Mouse (Mus musculus) midbrain, embryonic 16.5 days (tissue): Measurements from ENCODE around the gene Tram1l1. TPM values are rescaled to one million over a fixed set of nuclear protein-coding genes. Genes with fewer than 3 reads are reported as not detected.
A peak's percentile ranks its signal among the peaks of the same experiment; 100 is the strongest.
"Not testable (repeated sequence)": the region's sequence is repeated elsewhere in the genome, so short reads cannot be mapped to it uniquely, and the experiment has no call there.

Source experiments
- ATAC-seq: fragments of 200-750 bp; cut with Nextera tagmentation; 2 replicates; pipeline ENCODE4 v1.8.0; 2017; ENCODE audit warnings: moderate TSS enrichment
- H3K27ac ChIP-seq: fragments of 300-500 bp; sonication (generic); 2 replicates; pipeline ENCODE4 v1.5.1; 2014; ENCODE audit warnings: mild to moderate bottlenecking, low read length, mixed read lengths
- H3K27me3 ChIP-seq: fragments of 300-500 bp; sonication (generic); 2 replicates; pipeline ENCODE4 v1.6.1; 2014; ENCODE audit warnings: low read depth, low read length, mixed read lengths; ENCODE audit not compliant: control insufficient read depth, insufficient read depth
- H3K36me3 ChIP-seq: fragments of 300-500 bp; sonication (generic); 2 replicates; pipeline ENCODE4 v1.6.1; 2014; ENCODE audit warnings: mild to moderate bottlenecking, low read length, moderate library complexity, mixed read lengths; ENCODE audit not compliant: control insufficient read depth, insufficient read depth
- H3K4me1 ChIP-seq: fragments of 300-500 bp; sonication (generic); 2 replicates; pipeline ENCODE4 v1.6.1; 2014; ENCODE audit warnings: mild to moderate bottlenecking, low read length, mixed read lengths; ENCODE audit not compliant: control insufficient read depth, insufficient read depth
- H3K4me2 ChIP-seq: fragments of 300-500 bp; sonication (generic); 2 replicates; pipeline ENCODE4 v1.6.1; 2014; ENCODE audit warnings: mild to moderate bottlenecking, low read length, mixed read lengths
- H3K4me3 ChIP-seq: fragments of 300-500 bp; sonication (generic); 2 replicates; pipeline ENCODE4 v1.5.1; 2014; ENCODE audit warnings: low read depth, mild to moderate bottlenecking, low read length, moderate library complexity, mixed read lengths
- H3K9ac ChIP-seq: fragments of 300-500 bp; sonication (generic); 2 replicates; pipeline ENCODE4 v1.6.1; 2014; ENCODE audit warnings: low read depth, low read length, mixed read lengths
- H3K9me3 ChIP-seq: fragments of 300-500 bp; sonication (generic); replicated peaks from 2 replicates; pipeline ENCODE4 v1.6.1; 2014; ENCODE audit warnings: mild to moderate bottlenecking, low read length, mixed read lengths; ENCODE audit not compliant: control insufficient read depth, poor library complexity, severe bottlenecking
- WGBS: fragments of 180-500 bp; shearing (Covaris S2); extraction: QIAGEN DNeasy Blood & Tissue Kit; methylation state at CpG from one replicate; pipeline ENCODE4 v1.1.7; 2014; 5-methylcytosine and 5-hydroxymethylcytosine counted together
- polyA plus RNA-seq: library from polyadenylated mRNA; unstranded; fragments of >200 nt; fragmentation: Nextera tagmentation; extraction: Ambion mirVana; gene quantifications from 2 replicates; pipeline ENCODE4 v1.2.1, GENCODE M21; 2015

Tram1l1 gene
- polyA plus RNA-seq: 56.9 and 59.2 TPM in 2 replicates

GRCm38 (mm10) chr3:124320821-124321576 lies at the start of gene Tram1l1:
Tram1l1 (plus strand) TSS chr3:124320855.
- H3K27ac ChIP-seq: peak within 1 kb of the TSS; percentile 95
- peak within 1 kb of the TSS; percentile 64 for H3K4me3 ChIP-seq
- no peaks in the 10 kb centered on the region for H3K27me3 ChIP-seq
- under 1% methylated on average over 53 of the region's 53 CpGs for WGBS
- peak within 1 kb of the TSS; percentile 84 for H3K4me2 ChIP-seq
- no peaks in the 10 kb centered on the region for H3K9me3 ChIP-seq
- H3K4me1 ChIP-seq: peaks cover 17% of the 10 kb centered on the region
- 0 out of 2 replicates have a peak, but pooled peaks cover 2% of the 10 kb centered on the region for H3K36me3 ChIP-seq
- peak within 1 kb of the TSS; percentile 84 for H3K9ac ChIP-seq
- peak; percentile 98 for ATAC-seq

- WGBS: 27% methylated on average over 4 of the region's 4 CpGs
- ATAC-seq: no peak
- no peaks in the 10 kb centered on the region for H3K36me3 ChIP-seq
- no peak overlapping the region for H3K4me2 ChIP-seq
- H3K9me3 ChIP-seq: no peaks in the 10 kb centered on the region
- no peaks in the 10 kb centered on the region for H3K27me3 ChIP-seq
- no peak overlapping the region for H3K4me3 ChIP-seq
- H3K27ac ChIP-seq: no peak overlapping the region
- peaks cover 2% of the 10 kb centered on the region; the same call in 1 of the 2 replicates for H3K4me1 ChIP-seq
- H3K9ac ChIP-seq: no peak overlapping the region
Observed at GRCm38 (mm10) chr3:124271229-124271628, 49.4 kb upstream of the Tram1l1 start.

GRCm38 (mm10) chr3:124271668-124272067 lies 49.0 kb upstream of the Tram1l1 start:
- H3K4me2 ChIP-seq: no peak overlapping the region
- H3K36me3 ChIP-seq: no peaks in the 10 kb centered on the region
- H3K27me3 ChIP-seq: no peaks in the 10 kb centered on the region
- H3K9ac ChIP-seq: no peak overlapping the region
- no peak for ATAC-seq
- no peak overlapping the region for H3K4me3 ChIP-seq
- peaks cover 2% of the 10 kb centered on the region; the same call in 1 of the 2 replicates for H3K4me1 ChIP-seq
- no peaks in the 10 kb centered on the region for H3K9me3 ChIP-seq
- 39% methylated on average over 3 of the region's 3 CpGs for whole genome bisulfite sequencing
- no peak overlapping the region for H3K27ac ChIP-seq

GRCm38 (mm10) chr3:124272465-124273089 lies 48.1 kb upstream of the Tram1l1 start:
- Histone ChIP-seq H3K9me3 (no peaks in the 10 kb centered on the region), H3K27ac (no peak overlapping the region), H3K4me3 (no peak overlapping the region), H3K27me3 (no peaks in the 10 kb centered on the region), H3K4me2 (no peak overlapping the region), H3K9ac (no peak overlapping the region), H3K4me1 (peaks cover 2% of the 10 kb centered on the region; the same call in 1 of the 2 replicates), H3K36me3 (no peaks in the 10 kb centered on the region)
- 19% methylated on average over 2 of the region's 2 CpGs for WGBS
- ATAC-seq: peak; percentile 72

- H3K27ac ChIP-seq, H3K4me1 ChIP-seq, H3K9ac ChIP-seq, H3K9me3 ChIP-seq, H3K36me3 ChIP-seq, H3K27me3 ChIP-seq: not testable (repeated sequence)
- ATAC-seq: peak; percentile 55; the same call in 1 of the 2 replicates
- Histone ChIP-seq H3K4me2 (peak overlapping the region; percentile 41; the same call in 1 of the 2 replicates), H3K4me3 (peak overlapping the region; percentile 13; the same call in 1 of the 2 replicates)
- 4% methylated on average over 13 of the region's 13 CpGs for WGBS
Observed at GRCm38 (mm10) chr3:124274928-124275609, 45.6 kb upstream of the Tram1l1 start.

- WGBS: 48% methylated on average over 7 of the region's 7 CpGs
- not testable (repeated sequence) for H3K4me1 ChIP-seq, H3K9me3 ChIP-seq, H3K36me3 ChIP-seq, H3K27ac ChIP-seq, H3K4me3 ChIP-seq, H3K27me3 ChIP-seq, ATAC-seq, H3K4me2 ChIP-seq, H3K9ac ChIP-seq
Observed at GRCm38 (mm10) chr3:124288936-124289335, 31.7 kb upstream of the Tram1l1 start.

GRCm38 (mm10) chr3:124319254-124319653 lies 1.4 kb upstream of the Tram1l1 start:
- Histone ChIP-seq H3K4me2 (no peak overlapping the region), H3K9ac (no peak overlapping the region), H3K4me1 (peaks cover 17% of the 10 kb centered on the region), H3K4me3 (no peak overlapping the region), H3K36me3 (0 out of 2 replicates have a peak, but pooled peaks cover 2% of the 10 kb centered on the region), H3K27ac (peak overlapping the region; percentile 40), H3K27me3 (no peaks in the 10 kb centered on the region), H3K9me3 (no peaks in the 10 kb centered on the region)
- WGBS: 64% methylated on average over 4 of the region's 4 CpGs
- ATAC-seq: no peak

- H3K4me2 ChIP-seq: peak overlapping the region; percentile 84
- H3K27me3 ChIP-seq: no peaks in the 10 kb centered on the region
- peak overlapping the region; percentile 64 for H3K4me3 ChIP-seq
- no peaks in the 10 kb centered on the region for H3K9me3 ChIP-seq
- H3K36me3 ChIP-seq: 0 out of 2 replicates have a peak, but pooled peaks cover 2% of the 10 kb centered on the region
- peak overlapping the region; percentile 84 for H3K9ac ChIP-seq
- ATAC-seq: peak; percentile 56
- peak overlapping the region; percentile 95 for H3K27ac ChIP-seq
- 9% methylated on average over 2 of the region's 2 CpGs for WGBS
- peaks cover 17% of the 10 kb centered on the region for H3K4me1 ChIP-seq
Observed at GRCm38 (mm10) chr3:124320398-124320797, 257 bp upstream of the Tram1l1 start.
